Mouse (Mus musculus) gastrocnemius, adult 8-10 months (tissue): ENCODE results near the gene Ppp2r3d. TPM values are rescaled to one million over a fixed set of nuclear protein-coding genes. Genes with fewer than 3 reads are reported as not detected.
A peak's percentile ranks its signal among the peaks of the same experiment; 100 is the strongest.
"Not testable (repeated sequence)": the region's sequence is repeated elsewhere in the genome, so short reads cannot be mapped to it uniquely, and the experiment has no call there.

ENCODE experiments used
- DNase-seq, 2 experiments: peaks; one replicate each; pipeline ENCODE4 v3.0.0; 2022; ENCODE audit warnings: low spot score in 2 of 2
- total RNA-seq, 4 experiments: library from RNA; stranded (reverse); gene quantifications; 2 replicates each; pipeline ENCODE4 v1.2.4; 2022

Ppp2r3d gene
- total RNA-seq = 10 to 100 TPM; 22.9 to 32.5 (median 27.4) TPM

- DNase-seq = no peak
These were observed at the start of gene Ppp2r3d for GRCm38 (mm10) chr9:124476096-124476902. Ppp2r3d (minus strand) TSS chr9:124476898.

GRCm38 (mm10) chr9:124493693-124494092 is 17.0 kb upstream of the Ppp2r3d start, which contains the start of gene Gm21836:
Gm21836 (minus strand) TSS chr9:124493793.
- not testable (repeated sequence) for DNase-seq

DNA sequence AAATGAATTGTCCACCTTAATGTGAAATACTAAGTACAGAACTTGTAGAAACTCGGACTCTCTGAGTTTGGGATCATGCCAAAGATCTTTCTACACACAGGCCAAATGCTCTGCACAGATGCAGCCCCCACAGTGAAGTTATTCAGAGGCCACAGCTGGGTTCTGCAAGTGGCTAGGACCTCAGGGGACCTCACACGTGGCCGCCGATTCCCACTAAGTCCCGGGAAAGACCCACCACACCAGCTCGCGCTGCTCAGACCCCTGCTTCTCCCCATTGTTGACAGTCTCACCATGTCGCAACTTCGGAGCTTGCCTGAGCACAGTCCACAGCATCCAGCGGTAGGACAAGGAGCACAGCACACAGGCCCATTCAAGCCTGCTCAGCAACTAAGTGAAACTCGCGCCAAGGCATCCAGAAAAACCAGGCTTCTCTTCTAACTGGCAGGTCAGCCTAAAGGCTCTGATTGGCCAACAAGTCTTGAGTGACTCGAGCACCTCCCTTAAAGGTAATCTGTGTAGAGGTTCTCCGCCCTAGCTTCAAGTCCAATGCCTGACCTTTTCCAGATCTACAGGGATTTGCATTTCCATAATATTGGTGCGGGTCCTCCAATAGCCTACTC is 3.8 kb upstream of the Ppp2r3d start:
- DNase-seq = not testable (repeated sequence)

GRCm38 (mm10) chr9:124478081-124478480 is 1.4 kb upstream of the Ppp2r3d start:
- DNase-seq = no peak

- DNase-seq = no peak
These were observed 1.0 kb downstream of the Ppp2r3d start for GRCm38 (mm10) chr9:124475689-124476088.

DNA sequence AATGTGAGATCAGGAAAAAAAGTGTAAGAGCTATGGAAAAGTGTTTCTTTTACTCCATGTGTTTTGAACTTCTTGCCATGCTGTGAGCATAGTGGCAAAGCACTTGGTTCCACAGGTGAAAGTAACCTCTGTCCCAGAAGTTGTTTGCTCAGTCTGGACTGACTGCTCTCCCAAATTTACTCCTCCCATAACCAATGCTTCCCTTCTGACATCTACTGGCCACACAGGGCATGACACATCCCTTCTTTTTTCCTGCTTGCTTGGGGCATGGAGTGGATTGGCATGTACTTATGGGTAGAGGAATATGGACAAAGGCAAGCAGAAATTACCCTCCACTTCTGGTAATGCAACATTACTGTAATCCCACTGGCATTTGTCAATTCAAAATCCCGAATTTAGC is 20.1 kb downstream of the Ppp2r3d start:
- no peak for DNase-seq

DNA sequence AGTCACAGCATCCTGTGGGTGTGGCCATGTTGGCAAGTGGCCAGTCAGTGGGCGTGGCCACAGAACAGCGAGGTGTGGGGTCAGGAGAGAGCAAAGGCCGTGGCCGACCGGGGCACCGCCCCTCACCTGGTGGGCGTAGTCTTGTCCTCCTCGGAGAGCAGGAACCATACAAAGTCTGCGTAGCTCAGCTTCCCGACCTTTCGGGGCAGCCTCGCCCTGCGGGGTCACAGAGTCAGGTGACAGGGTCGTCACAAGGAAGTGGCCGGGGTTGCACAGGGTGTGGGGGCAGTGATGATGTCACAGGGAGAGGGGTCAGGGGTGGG is 34.2 kb downstream of the Ppp2r3d start:
- DNase-seq = peak; percentile 6 to 7

DNA sequence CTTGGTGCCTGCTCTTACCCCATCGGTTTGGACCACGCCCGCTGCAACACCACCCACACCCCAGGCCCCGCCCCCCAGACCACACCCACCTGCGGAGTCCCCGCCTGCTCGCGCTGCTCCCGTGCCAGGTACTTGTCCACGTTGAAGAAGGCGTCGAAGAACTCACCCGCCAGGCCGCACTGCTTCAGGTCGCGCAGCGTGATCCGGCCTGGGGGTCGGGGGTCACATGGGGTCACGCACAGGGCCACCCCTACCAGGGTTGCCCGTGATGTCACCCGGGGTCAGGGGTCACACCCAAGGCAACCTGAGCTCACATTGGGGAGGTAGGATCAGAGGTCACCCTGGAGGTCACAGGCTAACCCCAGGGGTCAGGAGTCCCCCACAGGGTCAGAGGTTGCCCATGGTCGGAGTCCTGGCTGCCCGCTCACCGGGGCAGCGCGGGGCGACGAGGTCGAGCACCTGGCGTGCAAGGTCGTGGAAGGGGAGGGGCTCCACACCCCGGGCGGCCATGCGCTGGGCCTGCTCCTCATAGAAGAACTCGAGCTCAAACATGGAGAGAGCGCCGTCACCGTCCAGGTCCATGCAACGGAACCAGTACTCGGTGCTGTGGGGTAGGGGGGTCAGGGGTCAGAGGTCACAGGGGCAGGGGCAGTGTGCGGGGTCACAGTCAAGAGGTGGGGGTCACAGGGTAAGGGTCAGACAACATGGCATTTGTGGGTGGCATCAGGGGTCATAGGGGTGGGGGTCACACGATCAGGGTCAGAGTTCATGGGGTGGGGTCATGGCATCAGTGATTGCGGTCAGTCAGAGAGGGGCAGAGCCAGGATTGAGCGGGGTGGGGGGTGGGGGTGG is 34.8 kb downstream of the Ppp2r3d start:
- DNase-seq = peak in 1 of 2 experiments; percentile 8

GRCm38 (mm10) chr9:124440724-124441045 is 36.0 kb downstream of the Ppp2r3d start:
- DNase-seq = peak in 1 of 2 experiments; percentile 20

GRCm38 (mm10) chr9:124439848-124440723 is 36.6 kb downstream of the Ppp2r3d start:
- peak; percentile 8 to 26 for DNase-seq

GRCm38 (mm10) chr9:124439403-124439847 is 37.3 kb downstream of the Ppp2r3d start:
- peak in 1 of 2 experiments; percentile 16 for DNase-seq

- no peak for DNase-seq
These were observed 37.9 kb downstream of the Ppp2r3d start for GRCm38 (mm10) chr9:124438686-124439346.

- peak; percentile 85 to 90 for DNase-seq
These were observed 51.2 kb downstream of the Ppp2r3d start for GRCm38 (mm10) chr9:124425411-124425885.

- DNase-seq = peak; percentile 97 to 99
These were observed 51.9 kb downstream of the Ppp2r3d start for GRCm38 (mm10) chr9:124424542-124425410.

DNA sequence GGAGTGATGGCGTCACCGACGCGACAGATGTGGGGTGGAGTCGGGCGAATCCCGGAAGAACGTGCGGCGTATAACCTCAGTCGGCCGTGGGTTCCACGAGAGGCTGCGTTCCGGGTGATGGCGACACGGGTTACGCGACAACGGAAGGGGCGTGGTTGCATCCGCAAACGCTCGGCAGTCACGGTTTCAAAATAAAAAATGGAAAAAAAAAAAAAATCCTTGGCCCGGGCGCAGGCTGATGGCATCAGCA is 52.5 kb downstream of the Ppp2r3d start:
- DNase-seq = no peak

GRCm38 (mm10) chr9:124423552-124424291 is 53.0 kb downstream of the Ppp2r3d start:
- peak; percentile 97 to 98 for DNase-seq

DNA sequence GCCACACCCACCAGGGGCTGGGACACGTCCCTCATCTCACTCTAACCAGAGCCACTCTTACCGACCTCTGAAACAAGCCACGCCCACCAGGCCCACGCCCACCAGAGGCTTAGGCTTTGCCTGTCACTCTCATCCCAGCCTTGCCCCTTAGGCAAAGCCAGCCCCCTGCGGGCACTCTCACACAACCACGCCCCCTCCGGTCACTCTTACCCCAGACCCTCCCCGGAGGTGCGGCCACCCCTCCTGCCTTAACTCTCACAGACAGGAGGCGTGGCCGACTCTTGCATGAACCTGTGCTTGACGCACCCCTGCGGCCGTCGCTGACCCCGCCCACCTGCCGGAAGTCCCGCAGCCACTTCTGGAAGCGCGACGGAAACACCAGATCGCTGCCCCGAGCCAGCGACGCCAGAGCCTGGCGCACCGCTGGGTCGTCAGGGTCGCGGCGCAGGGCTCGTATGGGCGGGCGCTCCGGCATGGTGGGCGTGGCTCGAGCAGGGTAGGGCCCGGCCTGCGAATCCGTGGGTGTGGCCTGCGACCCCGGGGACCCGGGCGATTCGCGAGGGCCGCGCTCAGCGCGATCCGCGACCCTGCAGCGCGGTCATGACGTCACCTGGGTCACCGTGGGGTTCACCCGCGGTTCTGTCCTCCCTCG is 53.7 kb downstream of the Ppp2r3d start:
- peak; percentile 94 to 96 for DNase-seq

GRCm38 (mm10) chr9:124422427-124422826 is 54.3 kb downstream of the Ppp2r3d start:
- peak; percentile 46 to 54 for DNase-seq
